Mouse (Mus musculus) liver, embryonic 14.5 days (tissue): ENCODE results near the gene Gtf2ird1. TPM values are rescaled to one million over a fixed set of nuclear protein-coding genes. Genes with fewer than 3 reads are reported as not detected.

Source experiments
- ATAC-seq: fragments of 200-750 bp; cut with Nextera tagmentation; 2 replicates; pipeline ENCODE4 v1.8.0; 2017; ENCODE audit warnings: moderate number of reproducible peaks, mild to moderate bottlenecking, moderate library complexity; ENCODE audit not compliant: insufficient read depth
- DNase-seq, 3 experiments: peaks; one replicate each; pipeline ENCODE4 v3.0.0-alpha.2; 2012 to 2013; ENCODE audit warnings: low read depth in 3 of 3, low spot score in 3 of 3
- H3K27ac ChIP-seq: fragments of 300-500 bp; sonication (generic); 2 replicates; pipeline ENCODE4 v1.5.1; 2014; ENCODE audit warnings: moderate library complexity, mild to moderate bottlenecking, control low read depth, inconsistent platforms
- H3K27me3 ChIP-seq: fragments of 300-500 bp; sonication (generic); 2 replicates; pipeline ENCODE4 v1.6.1; 2014; ENCODE audit warnings: mild to moderate bottlenecking, low read length, moderate library complexity; ENCODE audit not compliant: control insufficient read depth, insufficient read depth
- H3K36me3 ChIP-seq: fragments of 300-500 bp; sonication (generic); replicated peaks from 2 replicates; pipeline ENCODE4 v1.6.1; 2014; ENCODE audit warnings: low read depth; ENCODE audit not compliant: control insufficient read depth, insufficient read depth
- H3K4me1 ChIP-seq, 2 experiments: fragments of 200-500 bp in 1 of 2; fragments of 300-500 bp in 1 of 2; sonication (generic) in 1 of 2; replicated peaks; 2 replicates each; pipeline ENCODE4 v1.6.1; 2012 to 2014; ENCODE audit warnings: antibody characterized with exemption in 1 of 2, inconsistent platforms in 1 of 2, low read length in 1 of 2; ENCODE audit not compliant: control insufficient read depth in 2 of 2, insufficient read depth in 2 of 2
- H3K4me2 ChIP-seq: fragments of 300-500 bp; sonication (generic); 2 replicates; pipeline ENCODE4 v1.6.1; 2014; ENCODE audit warnings: low read depth, mild to moderate bottlenecking, control low read depth, moderate library complexity
- H3K4me3 ChIP-seq, 2 experiments: fragments of 200-500 bp in 1 of 2; fragments of 300-500 bp in 1 of 2; sonication (generic) in 1 of 2; 2 replicates each; pipeline ENCODE4 v1.5.1; 2012 to 2014; ENCODE audit warnings: low read depth in 2 of 2, low read length in 2 of 2, mild to moderate bottlenecking in 2 of 2, control low read depth in 1 of 2, inconsistent platforms in 1 of 2, moderate library complexity in 1 of 2; ENCODE audit not compliant: insufficient read depth in 1 of 2
- H3K9ac ChIP-seq: fragments of 300-500 bp; sonication (generic); replicated peaks from 2 replicates; pipeline ENCODE4 v1.6.1; 2014; ENCODE audit warnings: mild to moderate bottlenecking, control low read depth, moderate library complexity
- H3K9me3 ChIP-seq: fragments of 300-500 bp; sonication (generic); 2 replicates; pipeline ENCODE4 v1.6.1; 2016; ENCODE audit warnings: low read length, mixed read lengths; ENCODE audit not compliant: control insufficient read depth
- CTCF ChIP-seq: IDR thresholded peaks from 2 replicates; pipeline ENCODE4 v1.5.1; 2016; ENCODE audit warnings: antibody characterized with exemption, low read depth, control low read depth
- EP300 ChIP-seq: IDR thresholded peaks from 2 replicates; pipeline ENCODE4 v1.6.1; 2016; ENCODE audit warnings: antibody characterized with exemption, low read depth
- WGBS: fragments of 180-500 bp; shearing (Covaris S2); extraction: QIAGEN DNeasy Blood & Tissue Kit; methylation state at CpG from one replicate; pipeline ENCODE4 v1.1.7; 2014; ENCODE audit not compliant: insufficient replicate concordance; 5-methylcytosine and 5-hydroxymethylcytosine counted together
- polyA plus RNA-seq, 2 experiments: library from polyadenylated mRNA; depleted of rRNA in 1 of 2; stranded (reverse) in 1 of 2; unstranded in 1 of 2; fragments of >200 nt; fragmentation: Nextera tagmentation in 1 of 2; extraction: Ambion mirVana in 1 of 2; gene quantifications; 2 replicates each; pipeline versions ENCODE4 v1.2.1 to v1.2.3; 2012 to 2014

Gtf2ird1 gene
- polyA plus RNA-seq, 2 experiments: 7.5 to 8.4 TPM

GRCm38 (mm10) chr5:134315623-134316350, 140.7 kb downstream of the Gtf2ird1 start:
- Histone ChIP-seq H3K9me3 (no peaks in the 10 kb centered on the region), H3K4me1 (peaks cover 10 to 14% of the 10 kb centered on the region in 2 experiments; a peak in 3 of 4 replicates), H3K36me3 (peaks cover 3% of the 10 kb centered on the region; the same call in 1 of the 2 replicates), H3K27ac (peak overlapping the region; percentile 57), H3K27me3 (no peaks in the 10 kb centered on the region), H3K9ac (peak overlapping the region; percentile 77), H3K4me2 (peak overlapping the region; percentile 82), H3K4me3 (peak overlapping the region; percentile 50 to 89)
- ATAC-seq (no peak), DNase-seq (peak in 1 of 3 experiments; percentile 17)
- 6% methylated on average over 25 of the region's 25 CpGs for WGBS
- TF ChIP-seq EP300: no peak
- TF ChIP-seq CTCF: no peak

- Histone ChIP-seq H3K4me3 (peak within 1 kb of the TSS; percentile 82 to 89), H3K4me2 (peak within 1 kb of the TSS; percentile 82), H3K9me3 (no peaks in the 10 kb centered on the region), H3K9ac (peak within 1 kb of the TSS; percentile 93), H3K4me1 (peaks cover 10 to 14% of the 10 kb centered on the region in 2 experiments; a peak in 3 of 4 replicates), H3K27me3 (no peaks in the 10 kb centered on the region), H3K36me3 (peaks cover 11% of the 10 kb centered on the region), H3K27ac (peak within 1 kb of the TSS; percentile 79)
- TF ChIP-seq CTCF: no peak
- 0 out of 2 replicates have a peak, but pooled peaks have one; percentile 10 for TF ChIP-seq EP300
- peak; percentile 87 to 90 (median 90) for DNase-seq
- peak; percentile 81 for ATAC-seq
- 1% methylated on average over 39 of the region's 40 CpGs for WGBS
Observed at GRCm38 (mm10) chr5:134314688-134315622, 141.6 kb downstream of the Gtf2ird1 start, which contains the start of gene Gtf2i. Gene Gtf2i, minus strand, starts transcription at chr5:134314760.

GRCm38 (mm10) chr5:134314068-134314674, 142.3 kb downstream of the Gtf2ird1 start:
- H3K27me3 ChIP-seq: no peaks in the 10 kb centered on the region
- H3K9me3 ChIP-seq: no peaks in the 10 kb centered on the region
- H3K27ac ChIP-seq: peak overlapping the region; percentile 79
- peak overlapping the region; percentile 93 for H3K9ac ChIP-seq
- ATAC-seq: peak; percentile 32
- DNase-seq: peak in 2 of 3 experiments; percentile 20 to 42
- WGBS: under 1% methylated on average over 50 of the region's 64 CpGs
- H3K4me1 ChIP-seq: peaks cover 10 to 14% of the 10 kb centered on the region in 2 experiments; a peak in 3 of 4 replicates
- H3K4me3 ChIP-seq: peak overlapping the region; percentile 82 to 89
- TF ChIP-seq EP300 (no peak), CTCF (no peak)
- peak overlapping the region; percentile 82 for H3K4me2 ChIP-seq
- H3K36me3 ChIP-seq: peaks cover 19% of the 10 kb centered on the region

GRCm38 (mm10) chr5:134313451-134314067, 143.0 kb downstream of the Gtf2ird1 start:
- peak overlapping the region; percentile 82 for H3K4me2 ChIP-seq
- TF ChIP-seq EP300: no peak
- no peak for TF ChIP-seq CTCF
- H3K4me3 ChIP-seq: peak overlapping the region; percentile 82 to 89
- no peaks in the 10 kb centered on the region for H3K27me3 ChIP-seq
- peak overlapping the region; percentile 93 for H3K9ac ChIP-seq
- no peaks in the 10 kb centered on the region for H3K9me3 ChIP-seq
- H3K4me1 ChIP-seq: peaks cover 10 to 14% of the 10 kb centered on the region in 2 experiments; a peak in 3 of 4 replicates
- under 1% methylated on average over 68 of the region's 68 CpGs for WGBS
- ATAC-seq (peak; percentile 85), DNase-seq (peak; percentile 82 to 85 (median 83))
- peak overlapping the region; percentile 79 for H3K27ac ChIP-seq
- peaks cover 21% of the 10 kb centered on the region for H3K36me3 ChIP-seq
